Comparison of ENCODE assay signal across 11 mouse cellular contexts in the genomic region with DNA sequence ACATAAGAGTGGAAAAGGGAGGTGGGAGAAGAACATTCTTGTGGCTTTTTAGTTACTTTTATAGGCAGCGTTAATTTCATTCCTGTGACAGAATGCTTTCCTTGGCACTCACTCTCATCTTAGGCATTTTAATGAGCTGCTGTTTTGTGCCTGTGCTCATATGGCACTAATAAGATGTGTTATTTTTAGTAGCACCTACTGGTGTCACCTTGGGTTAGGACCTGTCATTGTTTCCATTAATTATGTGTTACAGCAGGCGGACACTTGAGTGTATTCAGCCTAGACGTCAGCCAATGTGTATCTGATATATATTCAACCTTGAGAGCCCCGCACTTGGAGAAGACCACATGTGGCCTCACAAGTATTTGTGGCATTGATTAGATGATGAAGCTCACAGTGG.
DNase-seq lines count a peak whose midpoint lies in the region; ATAC-seq lines count a peak whose summit lies in the region.
"Had no signal": no experiment of that assay in that cellular context is flagged by ENCODE, and none has a peak within 500 bp of the region (broad histone marks: within the 10 kb centered on the region; RNA-seq: fewer than 3 reads in every experiment).

No protein-coding gene starts in this region.

- H3K36me3 ChIP-seq in heart, embryonic 12.5 days = peaks cover 25% of the 10 kb centered on the region

- DNase-seq in heart, adult 8-10 months (ENCODE audit: low spot score) = no peak
- DNase-seq in A20 (ENCODE audit: low read depth, low spot score) = peak; percentile 27
- no peak for DNase-seq in thymus, postnatal 14 days
- DNase-seq in frontal cortex, adult 2 months (ENCODE audit: extremely low spot score in 1 of 2, low spot score in 1 of 2) = no peak
- no peak for DNase-seq in right cerebral cortex, postnatal 14 days
- DNase-seq: cerebellum, adult 11 months; gastrocnemius, postnatal 25 days; liver, postnatal 0 days had no signal

- peak overlapping the region; percentile 60 for H3K27ac ChIP-seq in heart, embryonic 12.5 days (ENCODE audit: poor library complexity, severe bottlenecking)

- 52% methylated on average over 4 of the region's 4 CpGs for WGBS in heart, embryonic 12.5 days

- H3K27me3 ChIP-seq in heart, embryonic 12.5 days (replicated peaks) = no peaks in the 10 kb centered on the region

- H3K9me3 ChIP-seq in heart, embryonic 12.5 days (replicated peaks) = no peaks in the 10 kb centered on the region

- peaks cover 87% of the 10 kb centered on the region for H3K4me1 ChIP-seq in heart, embryonic 12.5 days (replicated peaks)

- no peak overlapping the region for H3K9ac ChIP-seq in heart, embryonic 12.5 days
- H3K9ac ChIP-seq: liver, postnatal 0 days had no signal

- H3K4me3 ChIP-seq in heart, embryonic 12.5 days = no peak overlapping the region

- no peak overlapping the region for H3K4me2 ChIP-seq in heart, embryonic 12.5 days

- ATAC-seq in heart, embryonic 12.5 days (ENCODE audit: insufficient number of reproducible peaks, low FRiP score) = no peak
- ATAC-seq in activated CD4-positive, CD25-positive, alpha-beta regulatory T cell, adult 4 months = peak; percentile 21
- ATAC-seq in inflammation-experienced regulatory T-cells, adult 6 months = peak; percentile 27
- ATAC-seq: liver, postnatal 0 days had no signal
